Mouse (Mus musculus): ENCODE measurements at regions not wholly inside any gene's neighbourhood (a gene's known extent, or its start where the extent isn't known, plus 50 kb on each side); places are given as distances from the start of the nearest gene placed in this dataset.
"Not testable (repeated sequence)": the region's sequence is repeated elsewhere in the genome, so short reads cannot be mapped to it uniquely, and the experiment has no call there.

DNA sequence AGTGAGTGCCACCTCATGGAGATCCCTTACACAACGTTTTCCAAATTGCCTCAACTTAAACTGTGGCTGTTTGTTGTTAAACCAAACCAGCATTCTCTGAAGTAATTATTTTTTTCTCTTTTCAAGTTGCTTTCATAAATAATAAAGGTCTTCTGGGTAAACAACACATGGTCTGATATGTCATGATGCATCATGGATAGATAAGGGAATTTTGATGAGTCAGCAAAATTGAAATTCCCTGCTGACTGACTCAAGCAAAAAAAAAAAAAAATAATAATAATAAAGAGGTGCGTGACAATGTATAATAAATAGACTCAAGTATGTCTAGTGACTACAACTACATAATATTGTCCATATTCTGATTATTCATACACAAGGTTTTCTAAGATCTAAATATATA is 201.8 kb downstream of the Adgb start:
- ChIA-PET POLR2A (no interaction called here), CTCF (no interaction called here)

DNA sequence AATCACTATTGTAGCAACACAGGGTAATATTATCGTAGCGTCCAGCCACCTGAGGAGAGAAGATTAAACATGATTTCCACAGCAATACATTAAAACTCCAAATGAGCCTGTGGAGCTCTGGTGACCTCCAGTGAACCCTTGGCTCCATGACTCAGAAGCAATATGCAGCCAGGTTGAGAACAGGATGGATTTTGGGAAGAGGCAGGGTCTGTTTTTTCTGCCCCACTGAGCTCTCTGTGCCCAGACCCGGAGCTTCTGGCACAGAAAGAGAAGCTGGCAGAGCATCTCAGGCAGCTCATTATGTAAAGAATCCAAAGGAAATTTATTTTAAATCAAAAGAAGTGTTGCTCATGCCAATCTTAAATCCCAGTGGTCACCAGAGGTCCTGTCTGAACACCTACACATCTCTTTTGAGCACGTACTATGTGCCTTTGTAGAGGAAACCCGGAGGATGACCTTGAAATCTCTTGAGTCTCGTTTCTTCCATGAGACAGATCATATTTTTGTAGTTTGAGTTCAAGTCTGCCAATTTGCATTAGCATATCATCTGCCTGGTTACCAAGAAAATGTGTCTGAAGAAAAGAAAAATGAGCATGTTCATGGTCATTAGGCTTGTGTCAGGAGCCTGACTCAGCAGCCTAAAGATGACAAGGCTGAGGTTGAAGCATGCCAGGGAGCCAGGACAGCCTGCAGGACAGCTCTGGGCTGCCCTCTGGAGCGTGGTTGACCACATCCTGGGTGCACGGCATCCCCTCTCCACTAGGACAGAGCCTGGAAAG is 219.4 kb downstream of the Adgb start:
- CTCF ChIA-PET: no interaction called here
- POLR2A ChIA-PET: no interaction called here

DNA sequence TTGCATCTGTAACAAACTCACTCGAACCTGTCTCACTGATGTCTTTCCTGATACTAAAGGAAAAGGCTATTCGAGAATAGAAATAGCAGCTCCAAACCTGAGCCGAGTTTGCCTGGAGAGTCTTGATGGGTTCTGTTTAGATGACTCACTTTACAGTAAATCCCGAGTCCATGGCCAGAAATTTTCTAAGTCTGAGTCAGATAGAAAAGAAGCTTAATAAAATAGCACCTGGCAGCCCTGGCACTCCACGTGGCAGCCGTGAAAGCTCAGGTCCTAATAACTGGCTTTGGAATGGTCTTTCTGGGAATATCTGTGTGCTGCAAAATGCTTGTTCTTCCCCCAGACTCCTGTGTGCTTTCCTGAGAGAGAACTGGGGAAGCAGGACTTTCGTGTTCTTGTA is 220.0 kb downstream of the Adgb start:
- ChIA-PET POLR2A (no interaction called here), CTCF (no interaction called here)

DNA sequence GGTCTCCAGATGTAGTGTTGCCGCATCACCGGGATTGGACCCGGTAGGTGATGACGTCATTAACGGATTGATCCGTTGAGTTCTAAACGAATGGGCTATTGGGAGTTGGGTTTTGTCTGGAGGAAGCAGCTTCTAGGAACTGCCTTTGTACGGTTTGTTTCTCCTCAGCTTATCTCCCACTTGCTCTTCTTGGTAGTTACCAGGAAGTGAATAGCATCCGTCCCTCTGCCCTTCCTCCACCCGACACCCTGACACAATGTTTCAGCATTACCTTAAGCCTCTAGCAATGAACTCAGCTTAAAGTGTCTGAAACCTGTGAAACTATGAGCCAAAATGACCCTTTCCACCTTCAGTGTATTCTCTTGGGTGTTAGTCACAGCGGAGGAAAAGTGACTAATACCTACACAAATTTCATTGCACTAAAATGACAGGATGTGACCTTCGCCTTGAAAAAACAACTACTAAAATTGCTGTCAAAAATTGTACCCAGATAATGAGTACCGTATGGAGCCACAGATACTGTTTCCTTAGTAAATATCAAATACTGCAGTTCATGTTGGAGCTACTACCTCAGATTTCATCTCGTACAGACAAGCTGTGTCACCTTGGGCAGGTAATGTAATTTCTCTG is 237.1 kb downstream of the Adgb start:
- ChIA-PET CTCF (no interaction called here), POLR2A (interaction anchor here in 1 of 4 experiments (0.5 kb wide), 1 partner anchor 9 kb away, joined by 3 read pairs; no protein-coding TSS in a partner anchor)

DNA sequence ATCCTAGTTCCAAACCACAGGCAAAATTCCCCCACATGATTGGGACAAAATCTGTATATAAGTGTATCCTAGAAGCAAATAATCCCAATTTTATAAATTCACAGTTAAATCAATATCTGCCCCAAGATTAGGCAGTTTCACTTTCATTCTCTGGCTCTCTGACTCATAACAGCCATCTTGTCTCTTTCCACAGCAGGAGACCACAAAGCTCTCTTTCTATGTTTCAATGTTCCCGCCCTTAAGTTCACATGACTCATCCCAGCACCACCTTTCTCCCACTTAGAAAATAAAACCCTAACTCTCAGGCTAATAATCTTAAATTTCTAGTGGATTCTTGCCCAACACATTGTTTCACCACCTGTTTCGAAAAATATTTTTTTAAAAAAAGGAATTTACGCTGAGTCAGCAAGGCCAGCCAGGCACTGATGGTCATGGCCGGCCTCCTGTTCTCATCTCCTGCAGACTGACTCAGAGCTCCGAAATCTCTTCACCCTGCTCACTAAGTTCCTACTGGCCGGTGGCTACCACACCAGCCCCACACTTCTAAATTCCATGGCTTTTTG is 247.5 kb downstream of the Adgb start:
- ChIA-PET CTCF (no interaction called here), POLR2A (no interaction called here)

DNA sequence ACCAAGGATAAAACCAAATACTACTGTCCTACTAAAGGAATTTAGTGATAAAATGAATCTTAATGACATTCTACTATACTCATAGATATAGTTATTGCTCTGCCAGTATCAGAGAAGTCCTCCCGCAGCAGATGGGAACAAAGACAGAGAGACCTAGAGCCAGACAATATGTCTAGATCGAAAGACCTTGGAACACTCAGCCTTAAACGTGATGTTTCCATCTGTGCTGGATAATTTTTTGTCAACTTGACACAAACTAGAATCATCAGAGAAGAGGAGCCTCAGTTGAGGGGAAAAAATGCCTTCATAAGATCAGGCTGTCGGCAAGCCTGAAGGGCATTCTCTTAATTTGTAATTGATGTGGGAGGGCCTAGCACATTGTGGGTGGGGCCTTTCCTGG is 252.4 kb downstream of the Adgb start:
- ChIA-PET CTCF (no interaction called here), POLR2A (no interaction called here)

DNA sequence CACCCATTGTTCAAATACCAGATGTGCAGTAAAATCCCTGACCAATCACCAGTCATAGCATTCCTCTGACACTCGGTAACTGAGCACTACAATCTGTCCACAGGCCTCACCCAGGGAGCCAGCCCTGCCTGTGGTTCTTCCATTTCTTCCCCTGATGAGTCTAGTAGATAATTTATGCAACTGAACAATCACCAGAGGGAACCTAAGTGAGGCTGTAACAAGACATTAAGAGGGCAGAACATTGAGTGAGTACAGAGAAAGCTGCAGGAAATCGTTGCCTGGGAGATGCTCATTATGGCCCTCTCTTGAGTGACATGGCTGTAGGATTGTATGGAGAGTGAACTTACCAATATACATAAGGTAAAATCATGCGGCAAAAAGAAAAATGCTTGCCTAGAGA is 255.2 kb downstream of the Adgb start:
- ChIA-PET CTCF (no interaction called here), POLR2A (no interaction called here)

DNA sequence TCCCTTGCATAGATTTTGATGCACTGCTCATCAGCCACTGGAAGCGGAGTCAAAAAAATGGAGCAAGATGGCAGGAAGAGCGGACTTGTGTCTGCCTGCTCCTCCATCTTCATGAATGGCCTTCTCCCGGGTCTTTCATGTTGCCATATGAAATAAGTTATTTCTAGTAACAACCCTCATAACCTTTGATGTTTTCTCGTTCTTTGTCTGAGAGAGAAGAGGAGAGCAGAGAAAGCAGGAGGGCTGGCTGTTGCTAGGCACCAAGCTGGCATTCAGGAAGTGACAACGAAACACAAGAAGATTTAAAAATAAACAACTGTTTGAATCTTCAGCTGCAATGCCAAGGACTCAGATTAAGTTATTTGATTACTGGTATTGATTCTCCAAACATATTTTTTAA is 256.8 kb downstream of the Adgb start:
- CTCF ChIA-PET: no interaction called here
- POLR2A ChIA-PET: no interaction called here

DNA sequence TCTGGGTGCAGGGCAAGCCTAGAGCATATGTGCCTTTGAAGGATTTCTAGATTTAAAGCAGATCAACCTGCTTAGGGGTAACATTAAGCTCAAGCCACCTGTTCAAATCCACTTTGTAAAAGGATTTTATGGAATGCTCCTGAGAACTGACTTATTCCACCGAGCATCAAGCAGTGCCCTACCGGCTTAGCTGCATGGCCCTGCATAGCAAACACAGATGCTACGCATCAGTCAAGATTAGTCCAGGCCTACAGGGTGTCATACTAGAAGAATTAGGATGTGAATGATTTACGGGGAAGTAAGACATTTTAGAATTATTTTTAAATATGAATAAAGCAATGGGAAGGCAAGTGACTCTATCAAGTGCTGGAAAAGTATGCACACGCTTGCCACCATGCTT is 263.8 kb downstream of the Adgb start:
- CTCF ChIA-PET: no interaction called here
- POLR2A ChIA-PET: no interaction called here

DNA sequence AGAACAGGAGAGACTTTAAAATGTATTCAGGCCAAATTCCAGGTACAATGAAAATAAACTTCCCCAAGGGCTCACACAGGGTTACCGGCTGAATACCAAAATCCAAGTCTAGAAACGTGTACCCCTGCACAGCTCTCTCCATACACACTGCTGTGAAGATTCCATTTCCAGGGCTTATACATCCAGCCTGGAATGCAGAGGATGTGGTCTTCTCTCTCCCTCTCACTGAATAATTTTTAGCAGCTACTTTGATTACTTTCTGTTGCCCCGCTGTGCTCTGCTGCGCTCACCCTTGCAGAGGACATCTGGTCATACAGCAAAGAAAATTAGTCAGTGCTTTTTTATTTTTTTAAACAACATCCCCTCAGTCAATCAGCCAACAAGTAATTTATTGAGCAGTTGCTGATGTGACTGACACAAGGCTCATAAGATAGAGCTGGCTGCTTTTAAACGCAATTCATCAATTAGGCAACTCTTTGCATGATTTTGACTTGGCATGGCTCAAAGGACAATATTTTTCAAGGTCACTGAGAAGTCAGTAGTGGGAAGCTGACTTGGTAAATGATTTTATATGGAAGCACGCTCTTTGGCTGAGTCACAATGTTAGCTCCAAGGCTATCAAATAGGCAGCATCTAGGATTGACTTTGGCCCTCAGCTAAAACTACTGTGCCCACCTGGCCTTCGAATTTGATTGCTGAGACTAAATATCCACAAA is 266.2 kb downstream of the Adgb start:
- CTCF ChIA-PET: no interaction called here
- POLR2A ChIA-PET: no interaction called here

DNA sequence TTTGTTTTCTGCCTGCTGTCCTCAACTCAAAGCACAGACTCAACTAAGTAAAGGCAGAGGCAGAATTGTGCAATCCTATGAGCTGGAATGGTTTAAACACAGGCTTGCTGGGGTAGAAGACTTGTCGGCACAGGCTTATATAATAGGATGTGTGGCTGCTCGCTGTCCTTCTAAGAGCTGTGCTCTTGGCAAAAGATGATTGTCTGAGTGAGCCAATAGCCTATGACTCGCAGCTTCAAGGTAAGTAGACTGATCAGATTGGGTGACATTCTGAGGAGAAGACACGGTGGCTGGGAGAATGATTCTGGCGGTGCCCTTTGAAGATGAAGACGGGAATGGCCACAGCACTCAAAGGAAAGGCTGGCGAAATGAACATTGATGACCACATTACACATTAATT is 268.1 kb downstream of the Adgb start:
- POLR2A ChIA-PET: no interaction called here
- CTCF ChIA-PET: no interaction called here

DNA sequence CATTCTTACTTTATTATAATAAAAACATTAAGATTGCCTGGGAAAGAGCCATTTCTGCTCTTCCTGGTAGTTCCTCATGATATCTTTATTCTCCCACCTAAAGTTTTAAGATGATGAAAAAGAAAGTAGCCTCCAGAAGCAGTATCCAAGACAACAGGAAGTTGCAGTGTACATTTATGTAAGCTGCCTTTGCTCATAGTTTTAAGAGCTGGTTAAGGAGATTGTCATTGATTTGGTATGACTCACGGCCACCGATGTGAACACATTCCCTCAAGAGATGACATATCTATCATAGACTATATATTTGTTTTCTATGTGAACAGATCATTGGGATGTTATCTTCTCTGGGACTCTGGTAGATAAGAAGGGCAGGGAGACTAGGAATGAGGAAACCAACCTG is 281.8 kb downstream of the Adgb start:
- CTCF ChIA-PET: no interaction called here
- POLR2A ChIA-PET: no interaction called here

DNA sequence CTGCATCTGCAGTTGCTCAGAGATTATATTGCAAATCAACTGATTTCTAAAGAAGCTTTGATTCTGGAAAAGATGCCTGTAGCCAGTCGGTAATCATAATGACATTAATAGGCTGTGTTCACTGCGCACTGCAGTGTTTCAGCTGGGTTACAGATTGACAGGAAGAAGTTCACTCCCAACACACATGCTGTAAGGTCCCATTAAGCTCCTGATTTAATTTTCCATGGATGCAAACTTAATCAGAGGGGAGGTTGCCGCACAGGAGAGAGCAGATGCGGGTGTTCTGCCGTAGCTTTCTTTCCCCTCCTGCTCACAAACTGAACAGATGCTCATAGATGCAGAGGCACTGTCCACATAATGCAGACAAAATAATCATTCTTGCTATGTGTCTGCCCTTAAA is 284.0 kb downstream of the Adgb start:
- ChIA-PET CTCF (no interaction called here), POLR2A (no interaction called here)

DNA sequence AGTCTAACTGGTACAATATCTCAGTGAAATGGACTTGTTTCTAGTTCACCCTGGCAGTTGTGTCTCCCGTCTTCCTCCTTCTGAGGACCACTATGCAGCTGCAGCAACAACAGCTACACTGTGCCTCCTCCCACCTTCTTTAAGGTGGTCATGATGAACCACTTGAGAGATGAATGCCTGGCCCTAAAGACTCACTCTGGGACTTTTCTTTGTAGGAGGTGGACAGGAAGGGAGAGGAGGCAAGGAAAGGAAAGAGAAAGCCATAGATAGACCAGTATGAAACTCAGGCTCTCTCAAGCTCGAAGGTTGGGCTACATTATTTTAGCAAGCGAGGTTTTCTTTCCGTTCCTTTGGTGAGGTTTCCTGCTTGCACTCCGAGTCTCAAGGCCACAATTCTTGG is 285.4 kb downstream of the Adgb start:
- POLR2A ChIA-PET: no interaction called here
- CTCF ChIA-PET: interaction anchor here in 1 of 4 experiments (0.6 kb wide), 1 partner anchor 1140 kb away, joined by 3 read pairs; no protein-coding TSS in a partner anchor

DNA sequence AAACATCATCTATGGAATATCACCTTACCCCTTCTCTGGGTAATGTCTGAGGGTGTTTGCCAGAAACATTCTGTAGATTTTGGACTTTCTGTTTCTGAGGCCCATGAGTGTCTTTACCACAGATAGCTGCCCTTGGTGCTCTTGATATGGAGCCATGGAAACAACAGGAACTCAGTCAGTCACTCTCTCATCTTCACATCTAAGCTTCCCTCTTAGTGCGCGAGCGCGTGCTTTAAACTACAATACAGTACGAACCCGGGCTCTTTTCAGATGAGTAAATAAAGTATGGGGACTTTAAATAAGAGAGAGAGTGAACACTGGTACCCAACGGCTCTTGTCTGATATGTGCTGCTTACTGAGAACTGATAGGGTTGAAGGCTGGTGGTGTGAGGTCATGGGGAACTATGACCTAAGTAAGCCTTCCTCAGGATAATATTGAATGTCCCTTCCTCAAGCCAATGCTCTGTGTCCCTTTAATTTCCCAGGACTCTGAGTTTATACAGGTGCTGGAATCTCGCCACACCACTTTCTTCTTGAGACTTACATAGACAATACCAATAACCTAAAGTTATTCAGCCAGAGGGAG is 284.5 kb upstream of the Stxbp5 start:
- ChIA-PET CTCF (no interaction called here), POLR2A (interaction anchor here in 1 of 4 experiments (0.6 kb wide), 1 partner anchor 789 kb away, joined by 3 read pairs; no protein-coding TSS in a partner anchor)

DNA sequence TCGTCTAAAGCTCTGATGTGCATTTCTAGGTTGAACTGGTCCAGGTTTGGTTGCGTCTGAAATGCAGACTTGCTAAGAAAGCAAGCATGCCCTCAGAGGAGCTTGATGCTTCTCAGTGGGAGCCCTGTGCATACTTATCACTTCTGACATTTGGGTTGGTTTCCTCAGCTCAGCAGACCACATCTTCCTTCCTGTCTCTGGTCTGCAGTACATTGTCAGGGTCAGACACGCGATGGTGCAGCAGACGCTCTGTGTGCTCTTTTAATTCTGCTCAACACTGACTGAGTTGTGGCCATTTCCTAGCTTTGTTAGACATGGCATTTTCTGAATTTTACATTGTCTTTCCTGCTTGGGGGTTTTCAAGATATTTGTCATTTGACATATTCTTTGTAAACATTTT is 283.5 kb upstream of the Stxbp5 start:
- CTCF ChIA-PET: no interaction called here

DNA sequence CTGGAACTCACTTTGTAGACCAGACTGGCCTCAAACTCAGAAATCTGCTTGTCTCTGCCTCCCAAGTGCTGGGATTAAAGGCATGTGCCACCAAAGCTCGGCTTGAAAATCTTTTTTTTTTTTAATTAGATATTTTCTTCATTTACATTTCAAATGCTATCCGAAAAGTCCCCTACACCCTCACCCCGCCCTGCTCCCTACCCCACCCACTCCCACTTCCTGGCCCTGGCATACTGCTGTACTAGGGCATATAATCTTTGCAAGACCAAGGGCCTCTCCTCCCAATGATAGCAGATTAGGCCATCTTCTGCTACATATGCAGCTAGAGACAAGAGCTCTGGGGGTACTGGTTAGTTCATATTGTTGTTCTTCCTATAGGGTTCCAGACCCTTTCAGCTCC is 276.2 kb upstream of the Stxbp5 start:
- CTCF ChIA-PET, POLR2A ChIA-PET: not testable (repeated sequence)

More for the DNA sequence above, 283.5 kb upstream of the Stxbp5 start:
- POLR2A ChIA-PET: no interaction called here

Measured in embryonic stem cell, embryonic (primary cell).